9 mouse cellular contexts compared by ENCODE assay signal in genomic region chr1:156921290-156921994, GRCm38 (mm10). TPM values are rescaled to one million over a fixed set of nuclear protein-coding genes. Genes with fewer than 3 reads are reported as not detected.
DNase-seq lines count a peak whose midpoint lies in the region; ATAC-seq lines count a peak whose summit lies in the region.
"Had no signal": no experiment of that assay in that cellular context is flagged by ENCODE, and none has a peak within 500 bp of the region (broad histone marks: within the 10 kb centered on the region; RNA-seq: fewer than 3 reads in every experiment).

No protein-coding gene starts in this region.

- no peaks in the 10 kb centered on the region for H3K9me3 ChIP-seq in embryonic facial prominence, embryonic 12.5 days
- H3K9me3 ChIP-seq in liver, embryonic 16.5 days (replicated peaks; ENCODE audit: control insufficient read depth, low read length) = no peaks in the 10 kb centered on the region
- H3K9me3 ChIP-seq: hindbrain, embryonic 15.5 days had no signal

- 69% methylated on average over 12 of the region's 12 CpGs for WGBS in embryonic facial prominence, embryonic 12.5 days
- 48% methylated on average over 12 of the region's 12 CpGs for WGBS in liver, embryonic 16.5 days (ENCODE audit: insufficient replicate concordance)

- 0 out of 2 replicates have a peak, but pooled peaks cover 5% of the 10 kb centered on the region for H3K36me3 ChIP-seq in embryonic facial prominence, embryonic 12.5 days
- H3K36me3 ChIP-seq in liver, embryonic 16.5 days (ENCODE audit: control insufficient read depth, insufficient read depth) = no peaks in the 10 kb centered on the region
- H3K36me3 ChIP-seq: hindbrain, embryonic 15.5 days had no signal

- no peaks in the 10 kb centered on the region for H3K27me3 ChIP-seq in embryonic facial prominence, embryonic 12.5 days
- H3K27me3 ChIP-seq in liver, embryonic 16.5 days (ENCODE audit: control insufficient read depth, insufficient read depth, low read depth, low read length) = no peaks in the 10 kb centered on the region
- H3K27me3 ChIP-seq: hindbrain, embryonic 15.5 days had no signal

- no peak overlapping the region for H3K27ac ChIP-seq in embryonic facial prominence, embryonic 12.5 days
- peak overlapping the region; percentile 55; the same call in 1 of the 2 replicates for H3K27ac ChIP-seq in liver, embryonic 16.5 days (ENCODE audit: low read length)
- H3K27ac ChIP-seq: hindbrain, embryonic 15.5 days had no signal

- peak; percentile 30 to 49 for DNase-seq in heart, adult 18-20 months
- DNase-seq in heart, adult 11 months = no peak
- peak; percentile 84 for DNase-seq in 416B (ENCODE audit: low read depth)
- DNase-seq in testis, postnatal 14 days (ENCODE audit: low spot score) = no peak
- DNase-seq in cerebellum, postnatal 14 days = no peak
- no peak for DNase-seq in cerebellum, adult 9-11 months

- H3K4me3 ChIP-seq in embryonic facial prominence, embryonic 12.5 days = no peak overlapping the region
- H3K4me3 ChIP-seq in liver, embryonic 16.5 days (ENCODE audit: low read depth, low read length) = no peak overlapping the region
- H3K4me3 ChIP-seq: hindbrain, embryonic 15.5 days had no signal

- no peak for ATAC-seq in embryonic facial prominence, embryonic 12.5 days (ENCODE audit: insufficient number of reproducible peaks, insufficient read depth, low FRiP score, low TSS enrichment)
- no peak for ATAC-seq in liver, embryonic 16.5 days (ENCODE audit: low read depth)

- 0 out of 2 replicates have a peak overlapping the region, but pooled peaks have one; percentile 10 for H3K9ac ChIP-seq in embryonic facial prominence, embryonic 12.5 days
- no peak overlapping the region for H3K9ac ChIP-seq in liver, embryonic 16.5 days (ENCODE audit: low read depth, low read length)
- H3K9ac ChIP-seq: hindbrain, embryonic 15.5 days had no signal

- H3K4me1 ChIP-seq in embryonic facial prominence, embryonic 12.5 days = peaks cover 12% of the 10 kb centered on the region
- H3K4me1 ChIP-seq in liver, embryonic 16.5 days (ENCODE audit: control insufficient read depth, low read depth, low read length) = peaks cover 4% of the 10 kb centered on the region

- H3K4me2 ChIP-seq in embryonic facial prominence, embryonic 12.5 days (replicated peaks) = no peak overlapping the region
- no peak overlapping the region for H3K4me2 ChIP-seq in liver, embryonic 16.5 days (ENCODE audit: low read depth, low read length)
- H3K4me2 ChIP-seq: hindbrain, embryonic 15.5 days had no signal

RNA-seq across cellular contexts. Expression of gene Ralgps2, which starts 18.0 kb away (rescaled TPM):
- total RNA-seq in heart, adult 18-20 months (2021) = 10 to 100 TPM in 1 of 2 experiments, 1 to 10 TPM in 1; 9.3 to 11.4 TPM
- polyA plus RNA-seq in embryonic facial prominence, embryonic 12.5 days (2016; fragmentation: Nextera tagmentation; extraction: Ambion mirVana) = 96.3 and 101 TPM in 2 replicates
- 13.1 and 14.2 TPM in 2 replicates for polyA plus RNA-seq in liver, embryonic 16.5 days (2015; fragmentation: Nextera tagmentation; extraction: Ambion mirVana)

Comparison
In these comparisons a context has a peak if more than half of its experiments do, and no peak if none do; other contexts are left out.
1. DNase-seq: peak in heart, adult 18-20 months (2 of 2) and 416B (single experiment); none in heart, adult 11 months (single experiment), testis, postnatal 14 days (single experiment), cerebellum, postnatal 14 days (0 of 2) and cerebellum, adult 9-11 months (single experiment).